Mouse (Mus musculus) neural tube, embryonic 12.5 days (tissue): Measurements from ENCODE around the gene Dmap1. TPM values are rescaled to one million over a fixed set of nuclear protein-coding genes. Genes with fewer than 3 reads are reported as not detected.

Experiments
- ATAC-seq: fragments of 200-750 bp; cut with Nextera tagmentation; 2 replicates; pipeline ENCODE4 v1.8.0; 2017; ENCODE audit warnings: low read depth, mild to moderate bottlenecking, moderate TSS enrichment, moderate library complexity; ENCODE audit not compliant: low FRiP score
- H3K27ac ChIP-seq: fragments of 300-500 bp; sonication (generic); 2 replicates; pipeline ENCODE4 v1.5.1; 2016
- H3K27me3 ChIP-seq: fragments of 300-500 bp; sonication (generic); replicated peaks from 2 replicates; pipeline ENCODE4 v1.6.1; 2016; ENCODE audit warnings: mild to moderate bottlenecking
- H3K36me3 ChIP-seq: fragments of 300-500 bp; sonication (generic); 2 replicates; pipeline ENCODE4 v1.6.1; 2016; ENCODE audit warnings: mild to moderate bottlenecking
- H3K4me1 ChIP-seq: fragments of 300-500 bp; sonication (generic); 2 replicates; pipeline ENCODE4 v1.6.1; 2016
- H3K4me2 ChIP-seq: fragments of 300-500 bp; sonication (generic); replicated peaks from 2 replicates; pipeline ENCODE4 v1.6.1; 2016; ENCODE audit warnings: mild to moderate bottlenecking
- H3K4me3 ChIP-seq: fragments of 300-500 bp; sonication (generic); 2 replicates; pipeline ENCODE4 v1.5.1; 2016
- H3K9ac ChIP-seq: fragments of 300-500 bp; sonication (generic); 2 replicates; pipeline ENCODE4 v1.6.1; 2016; ENCODE audit warnings: mild to moderate bottlenecking
- H3K9me3 ChIP-seq: fragments of 300-500 bp; sonication (generic); 2 replicates; pipeline ENCODE4 v1.6.1; 2016; ENCODE audit warnings: mild to moderate bottlenecking
- WGBS: fragments of 180-500 bp; shearing (Covaris S2); methylation state at CpG from one replicate; pipeline ENCODE4 v1.1.7; 2016; 5-methylcytosine and 5-hydroxymethylcytosine counted together
- polyA plus RNA-seq: library from polyadenylated mRNA; unstranded; fragments of >200 nt; fragmentation: Nextera tagmentation; extraction: Ambion mirVana; gene quantifications from 2 replicates; pipeline ENCODE4 v1.2.1, GENCODE M21; 2016

Dmap1 gene
- polyA plus RNA-seq, 1 experiment from 2014 or later = 77.5 TPM

- WGBS = 62% methylated on average over 9 of the region's 9 CpGs
- Histone ChIP-seq H3K36me3 (no peaks in the 10 kb centered on the region), H3K27me3 (no peaks in the 10 kb centered on the region), H3K9me3 (no peaks in the 10 kb centered on the region), H3K4me1 (peaks cover 58% of the 10 kb centered on the region), H3K4me2 (no peak overlapping the region), H3K27ac (no peak overlapping the region), H3K9ac (no peak overlapping the region), H3K4me3 (no peak overlapping the region)
- ATAC-seq = no peak
Observed at GRCm38 (mm10) chr4:117654703-117655499, 27.2 kb downstream of the Dmap1 start.

GRCm38 (mm10) chr4:117654016-117654702 lies 27.9 kb downstream of the Dmap1 start:
- no peaks in the 10 kb centered on the region for H3K9me3 ChIP-seq
- H3K4me3 ChIP-seq = no peak overlapping the region
- no peak for ATAC-seq
- no peaks in the 10 kb centered on the region for H3K27me3 ChIP-seq
- H3K36me3 ChIP-seq = peaks cover 1% of the 10 kb centered on the region; the same call in 1 of the 2 replicates
- peaks cover 55% of the 10 kb centered on the region for H3K4me1 ChIP-seq
- no peak overlapping the region for H3K9ac ChIP-seq
- H3K4me2 ChIP-seq = no peak overlapping the region
- no peak overlapping the region for H3K27ac ChIP-seq
- WGBS = 18% methylated on average over 10 of the region's 10 CpGs

DNA sequence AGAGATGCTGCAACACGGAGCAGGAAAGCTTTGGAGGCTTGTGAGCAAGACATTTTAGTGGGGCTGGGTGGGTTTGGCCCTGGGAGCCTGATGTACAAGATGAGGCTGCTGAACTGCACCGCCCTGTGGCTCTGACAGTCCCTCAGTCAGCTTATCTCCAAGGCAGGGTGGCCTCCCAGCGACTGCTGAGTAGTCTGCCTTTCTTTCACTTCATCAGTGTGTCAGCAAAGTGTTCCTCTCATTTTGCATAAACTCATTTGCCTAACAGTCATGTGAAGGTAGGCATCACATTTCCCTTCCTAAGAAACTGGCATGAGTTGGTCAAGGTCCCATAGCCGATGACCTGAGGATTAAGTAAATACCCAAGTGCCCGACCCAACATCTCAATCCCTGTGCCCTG lies 29.3 kb downstream of the Dmap1 start:
- WGBS = 66% methylated on average over 5 of the region's 5 CpGs
- no peak overlapping the region for H3K9ac ChIP-seq
- peaks cover 57% of the 10 kb centered on the region for H3K4me1 ChIP-seq
- H3K9me3 ChIP-seq = no peaks in the 10 kb centered on the region
- H3K27me3 ChIP-seq = no peaks in the 10 kb centered on the region
- H3K4me2 ChIP-seq = no peak overlapping the region
- no peak overlapping the region for H3K27ac ChIP-seq
- H3K36me3 ChIP-seq = peaks cover 2% of the 10 kb centered on the region; the same call in 1 of the 2 replicates
- ATAC-seq = no peak
- H3K4me3 ChIP-seq = no peak overlapping the region

GRCm38 (mm10) chr4:117651626-117652101 lies 30.4 kb downstream of the Dmap1 start:
- Histone ChIP-seq H3K4me1 (peaks cover 54% of the 10 kb centered on the region), H3K27me3 (no peaks in the 10 kb centered on the region), H3K27ac (no peak overlapping the region), H3K36me3 (peaks cover 2% of the 10 kb centered on the region; the same call in 1 of the 2 replicates), H3K9me3 (no peaks in the 10 kb centered on the region), H3K4me3 (no peak overlapping the region), H3K4me2 (no peak overlapping the region), H3K9ac (no peak overlapping the region)
- ATAC-seq = no peak
- 13% methylated on average over 8 of the region's 8 CpGs for WGBS

GRCm38 (mm10) chr4:117646926-117647755 lies 34.9 kb downstream of the Dmap1 start:
- peaks cover 49% of the 10 kb centered on the region for H3K4me1 ChIP-seq
- WGBS = 60% methylated on average over 23 of the region's 23 CpGs
- H3K4me2 ChIP-seq = 0 out of 2 replicates have a peak overlapping the region, but pooled peaks have one; percentile 2
- peaks cover 2% of the 10 kb centered on the region; the same call in 1 of the 2 replicates for H3K36me3 ChIP-seq
- H3K9me3 ChIP-seq = no peaks in the 10 kb centered on the region
- H3K27ac ChIP-seq = 0 out of 2 replicates have a peak overlapping the region, but pooled peaks have one; percentile 4
- H3K27me3 ChIP-seq = no peaks in the 10 kb centered on the region
- 0 out of 2 replicates have a peak overlapping the region, but pooled peaks have one; percentile 17 for H3K9ac ChIP-seq
- no peak overlapping the region for H3K4me3 ChIP-seq
- ATAC-seq = no peak

DNA sequence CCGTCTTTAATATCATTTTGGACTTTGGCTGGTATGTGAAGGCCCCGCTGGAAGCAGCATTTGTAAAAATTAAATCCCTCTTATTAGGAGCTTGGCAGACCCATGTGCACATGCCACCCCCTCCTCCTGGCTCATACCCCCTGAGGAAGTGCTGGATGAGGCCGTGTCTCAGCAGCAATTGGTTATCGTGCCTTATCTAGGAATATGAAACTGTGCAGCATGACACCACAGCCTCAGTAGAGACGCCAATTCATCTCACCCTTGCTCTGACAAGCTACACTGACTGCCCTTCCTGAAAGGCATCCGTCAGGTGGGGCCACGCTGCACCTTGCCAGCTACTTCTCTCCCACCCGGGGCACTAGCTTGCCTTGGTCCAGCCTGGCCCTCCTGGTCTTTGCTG lies 35.6 kb downstream of the Dmap1 start:
- H3K9me3 ChIP-seq = no peaks in the 10 kb centered on the region
- H3K9ac ChIP-seq = 0 out of 2 replicates have a peak overlapping the region, but pooled peaks have one; percentile 17
- ATAC-seq = no peak
- peaks cover 2% of the 10 kb centered on the region; the same call in 1 of the 2 replicates for H3K36me3 ChIP-seq
- H3K27me3 ChIP-seq = no peaks in the 10 kb centered on the region
- WGBS = 69% methylated on average over 8 of the region's 8 CpGs
- no peak overlapping the region for H3K4me3 ChIP-seq
- peaks cover 43% of the 10 kb centered on the region for H3K4me1 ChIP-seq
- H3K4me2 ChIP-seq = 0 out of 2 replicates have a peak overlapping the region, but pooled peaks have one; percentile 2
- H3K27ac ChIP-seq = no peak overlapping the region

- Histone ChIP-seq H3K27ac (peak overlapping the region; percentile 32; the same call in 1 of the 2 replicates), H3K9ac (0 out of 2 replicates have a peak overlapping the region, but pooled peaks have one; percentile 40), H3K4me1 (peaks cover 42% of the 10 kb centered on the region), H3K4me2 (peak overlapping the region; percentile 30), H3K27me3 (no peaks in the 10 kb centered on the region), H3K4me3 (no peak overlapping the region), H3K36me3 (peaks cover 2% of the 10 kb centered on the region; the same call in 1 of the 2 replicates), H3K9me3 (no peaks in the 10 kb centered on the region)
- ATAC-seq = 0 out of 2 replicates have a peak, but pooled peaks have one; percentile 32
- WGBS = 80% methylated on average over 2 of the region's 2 CpGs
Observed at GRCm38 (mm10) chr4:117645859-117646258, 36.2 kb downstream of the Dmap1 start.

DNA sequence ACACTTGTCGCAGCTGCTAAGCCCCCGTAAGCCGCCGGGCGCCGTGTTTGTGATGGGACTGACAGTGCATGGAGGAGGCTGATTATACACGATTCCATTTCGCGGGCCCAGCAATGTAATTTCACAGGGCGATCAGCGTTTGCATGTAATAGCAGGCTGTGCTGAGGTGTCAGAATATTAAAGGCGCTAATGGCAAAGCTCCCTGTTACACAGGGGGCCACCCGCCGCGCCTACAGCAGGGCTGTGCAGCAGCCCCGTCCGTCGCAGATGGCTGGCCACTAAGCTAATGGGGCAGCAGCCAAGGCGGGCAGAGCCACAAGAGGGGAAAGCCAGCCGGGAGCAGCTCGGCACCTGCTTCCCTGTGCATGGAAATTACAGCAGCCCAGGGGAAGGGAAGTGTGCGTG lies 37.0 kb downstream of the Dmap1 start:
- peak; percentile 80 for ATAC-seq
- 37% methylated on average over 22 of the region's 22 CpGs for WGBS
- Histone ChIP-seq H3K27ac (peak overlapping the region; percentile 32; the same call in 1 of the 2 replicates), H3K4me1 (peaks cover 42% of the 10 kb centered on the region), H3K36me3 (peaks cover 5% of the 10 kb centered on the region), H3K9ac (no peak overlapping the region), H3K4me2 (peak overlapping the region; percentile 30), H3K27me3 (no peaks in the 10 kb centered on the region), H3K4me3 (no peak overlapping the region), H3K9me3 (no peaks in the 10 kb centered on the region)

- WGBS = 88% methylated on average over 1 of the region's 1 CpGs
Observed at GRCm38 (mm10) chr4:117641804-117642203, 40.3 kb downstream of the Dmap1 start.

DNA sequence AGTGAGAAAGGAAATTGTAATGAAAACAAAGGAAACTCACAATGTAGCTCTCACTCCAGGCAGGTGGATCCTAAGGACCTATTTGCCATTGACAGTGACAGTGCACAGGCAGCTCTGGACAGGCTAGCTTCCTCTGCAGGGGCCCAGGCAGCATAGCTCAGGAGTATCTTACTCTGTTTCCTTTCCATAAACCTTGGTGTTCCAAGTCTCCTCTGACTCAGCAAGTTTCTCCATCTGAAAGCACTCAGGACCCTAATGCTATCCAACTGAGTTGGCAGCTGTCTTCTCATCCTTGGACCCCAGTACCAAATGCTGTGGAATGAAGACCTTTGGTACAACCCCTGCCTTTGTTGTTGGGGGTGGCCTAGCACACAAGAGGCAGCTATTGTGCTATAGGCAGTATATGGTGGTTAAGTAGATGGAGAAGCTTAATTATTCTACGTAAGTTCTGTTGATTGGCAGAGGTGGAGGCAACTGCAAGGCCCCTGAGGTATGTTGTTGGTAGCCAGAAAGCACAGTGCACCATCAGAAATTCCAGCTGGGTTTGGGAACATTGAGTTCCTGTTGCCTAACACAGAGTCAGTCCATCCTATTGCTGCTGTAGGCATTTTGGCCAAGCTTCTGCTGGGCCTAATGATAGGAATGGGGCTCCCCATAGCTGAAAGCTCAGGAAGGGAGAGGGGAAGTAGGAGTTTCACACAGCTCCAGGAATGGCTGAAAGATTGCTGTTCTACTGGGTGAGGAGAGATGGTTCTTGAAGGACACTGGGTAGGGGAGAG lies 41.0 kb downstream of the Dmap1 start:
- no peak for ATAC-seq
- Histone ChIP-seq H3K4me3 (no peak overlapping the region), H3K36me3 (peaks cover 3% of the 10 kb centered on the region; the same call in 1 of the 2 replicates), H3K9me3 (no peaks in the 10 kb centered on the region), H3K4me2 (no peak overlapping the region), H3K9ac (no peak overlapping the region), H3K27ac (no peak overlapping the region), H3K27me3 (no peaks in the 10 kb centered on the region), H3K4me1 (peaks cover 26% of the 10 kb centered on the region)
- WGBS = 94% methylated on average over 1 of the region's 1 CpGs

More at GRCm38 (mm10) chr4:117641804-117642203, 40.3 kb downstream of the Dmap1 start:
- peaks cover 27% of the 10 kb centered on the region for H3K4me1 ChIP-seq
- H3K27ac ChIP-seq = no peak overlapping the region
- H3K9me3 ChIP-seq = no peaks in the 10 kb centered on the region
- no peak overlapping the region for H3K4me2 ChIP-seq
- H3K9ac ChIP-seq = no peak overlapping the region
- peaks cover 3% of the 10 kb centered on the region; the same call in 1 of the 2 replicates for H3K36me3 ChIP-seq
- no peaks in the 10 kb centered on the region for H3K27me3 ChIP-seq
- ATAC-seq = no peak
- no peak overlapping the region for H3K4me3 ChIP-seq
